Mouse (Mus musculus) cerebellum, adult 9-10 months (tissue): ENCODE measurements around the gene Mup22.
"Not testable (repeated sequence)": the region's sequence is repeated elsewhere in the genome, so short reads cannot be mapped to it uniquely, and the experiment has no call there.

Source experiments
- DNase-seq: peaks from one replicate; pipeline ENCODE4 v3.0.0; 2022

Mup22 gene

DNA sequence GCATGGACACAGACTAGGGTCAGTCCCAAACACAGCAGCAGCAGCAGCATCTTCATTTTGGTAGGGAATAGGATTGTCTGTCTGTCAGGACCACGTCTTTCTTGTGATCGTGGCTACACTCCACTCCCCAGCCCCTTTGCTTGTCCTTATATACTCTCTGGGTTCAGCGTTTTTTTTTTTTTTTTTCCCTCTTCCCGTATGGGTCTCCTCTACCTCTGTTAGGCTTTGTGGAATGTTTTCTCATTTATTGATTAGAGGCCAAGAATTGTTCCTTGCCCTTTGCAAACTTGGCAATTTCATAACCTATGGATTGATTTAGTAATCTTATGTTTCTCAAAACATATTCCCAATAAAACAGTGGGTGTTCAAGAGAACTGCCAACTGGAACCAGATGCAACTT lies at the start of gene Mup22:
TSS of gene Mup22 (minus strand) at position 101 of the 400 bp plus-strand sequence.
- not testable (repeated sequence) for DNase-seq

GRCm38 (mm10) chr4:60840889-60841288 lies 19.6 kb upstream of the Mup22 start:
- DNase-seq, result not testable (repeated sequence)
